Mouse (Mus musculus) MEL (cell line): ENCODE results near the gene Ppfia4. TPM values are rescaled to one million over a fixed set of nuclear protein-coding genes. Genes with fewer than 3 reads are reported as not detected.

Experiments
- DNase-seq: peaks from one replicate; pipeline ENCODE4 v3.0.0; 2011; ENCODE audit warnings: low read depth, low spot score
- H3K27ac ChIP-seq: 2 replicates; pipeline ENCODE4 v1.5.1; 2012; ENCODE audit warnings: low read depth, mild to moderate bottlenecking, control low read depth, low read length, moderate library complexity; ENCODE audit not compliant: control insufficient read depth
- H3K27me3 ChIP-seq, 2 experiments: fragments of 150-350 bp in 1 of 2; sonication (generic) in 1 of 2; 2 replicates each; pipeline ENCODE4 v1.6.1; 2012; ENCODE audit warnings: low read length in 2 of 2, mild to moderate bottlenecking in 2 of 2, improper control_type of control experiment in 1 of 2, moderate library complexity in 1 of 2; ENCODE audit not compliant: insufficient read depth in 2 of 2, control insufficient read depth in 1 of 2
- H3K36me3 ChIP-seq, 2 experiments: 2 replicates each; pipeline ENCODE4 v1.6.1; 2012 to 2014; ENCODE audit warnings: low read length in 2 of 2, improper control_type of control experiment in 1 of 2, inconsistent platforms in 1 of 2, mild to moderate bottlenecking in 1 of 2; ENCODE audit not compliant: insufficient read depth in 2 of 2, control insufficient read depth in 1 of 2
- H3K4me1 ChIP-seq, 2 experiments: fragments of 150-350 bp in 1 of 2; sonication (generic) in 1 of 2; 2 replicates each; pipeline ENCODE4 v1.6.1; 2012; ENCODE audit warnings: low read length in 2 of 2, improper control_type of control experiment in 1 of 2, mild to moderate bottlenecking in 1 of 2; ENCODE audit not compliant: insufficient read depth in 2 of 2, control insufficient read depth in 1 of 2
- H3K4me3 ChIP-seq, 2 experiments: fragments of 150-350 bp in 1 of 2; sonication (generic) in 1 of 2; 2 replicates each; pipeline ENCODE4 v1.5.1; 2012; ENCODE audit warnings: low read depth in 2 of 2, low read length in 2 of 2, mild to moderate bottlenecking in 2 of 2, moderate library complexity in 2 of 2, control low read depth in 1 of 2, improper control_type of control experiment in 1 of 2; ENCODE audit not compliant: control insufficient read depth in 1 of 2, insufficient read depth in 1 of 2
- H3K79me2 ChIP-seq: 2 replicates; pipeline ENCODE4 v1.6.1; 2012; ENCODE audit warnings: mild to moderate bottlenecking, low read length, moderate library complexity; ENCODE audit not compliant: control insufficient read depth, poor library complexity, insufficient read depth
- H3K9ac ChIP-seq: 2 replicates; pipeline ENCODE4 v1.6.1; 2012; ENCODE audit warnings: low read depth, mild to moderate bottlenecking, control low read depth, low read length, moderate library complexity; ENCODE audit not compliant: control insufficient read depth, poor library complexity, severe bottlenecking
- H3K9me3 ChIP-seq: fragments of 150-350 bp; sonication (generic); replicated peaks from 2 replicates; pipeline ENCODE4 v1.6.1; 2012; ENCODE audit warnings: mild to moderate bottlenecking, low read length, improper control_type of control experiment, moderate library complexity; ENCODE audit not compliant: insufficient read depth
- BHLHE40 ChIP-seq: IDR thresholded peaks from 2 replicates; pipeline ENCODE4 v1.6.1; 2012; ENCODE audit warnings: low read depth, mild to moderate bottlenecking, inconsistent platforms, low read length, improper control_type of control experiment, borderline replicate concordance
- CHD2 ChIP-seq: IDR thresholded peaks from 2 replicates; pipeline ENCODE4 v1.6.1; 2011; ENCODE audit warnings: low read length, improper control_type of control experiment
- GABPA ChIP-seq: IDR thresholded peaks from 2 replicates; pipeline ENCODE4 v1.6.1; 2012; ENCODE audit warnings: low read depth, mild to moderate bottlenecking, inconsistent platforms, low read length, improper control_type of control experiment, moderate library complexity
- MAFK ChIP-seq: IDR thresholded peaks from 2 replicates; pipeline ENCODE4 v1.6.1; 2011; ENCODE audit warnings: low read depth, mild to moderate bottlenecking, low read length, improper control_type of control experiment, borderline replicate concordance
- MAZ ChIP-seq: IDR thresholded peaks from 2 replicates; pipeline ENCODE4 v1.6.1; 2012; ENCODE audit warnings: low read depth, mild to moderate bottlenecking, inconsistent platforms, low read length, improper control_type of control experiment
- MEF2A ChIP-seq: IDR thresholded peaks from 2 replicates; pipeline ENCODE4 v1.6.1; 2014; ENCODE audit warnings: low read depth, mild to moderate bottlenecking, inconsistent platforms, low read length, improper control_type of control experiment; ENCODE audit not compliant: poor library complexity, insufficient replicate concordance, severe bottlenecking; ENCODE audit errors: extremely low read depth
- SIN3A ChIP-seq: IDR thresholded peaks from 2 replicates; pipeline ENCODE4 v1.6.1; 2012; ENCODE audit warnings: low read length, improper control_type of control experiment, inconsistent platforms
- SMC3 ChIP-seq: IDR thresholded peaks from 2 replicates; pipeline ENCODE4 v1.6.1; 2011; ENCODE audit warnings: low read depth, low read length, improper control_type of control experiment
- TAL1 ChIP-seq: IDR thresholded peaks from 2 replicates; pipeline ENCODE4 v1.6.1; 2012; ENCODE audit warnings: mild to moderate bottlenecking, inconsistent platforms, low read length, moderate library complexity, mixed read lengths
- TBP ChIP-seq: IDR thresholded peaks from 2 replicates; pipeline ENCODE4 v1.8.0; 2011; ENCODE audit warnings: low read depth, low read length, improper control_type of control experiment
- TCF12 ChIP-seq: IDR thresholded peaks from 2 replicates; pipeline ENCODE4 v1.6.1; 2014; ENCODE audit warnings: low read depth, mild to moderate bottlenecking, inconsistent platforms, low read length, improper control_type of control experiment, moderate library complexity
- UBTF ChIP-seq: IDR thresholded peaks from 2 replicates; pipeline ENCODE4 v1.6.1; 2012; ENCODE audit warnings: low read depth, mild to moderate bottlenecking, inconsistent platforms, low read length, improper control_type of control experiment, moderate library complexity, borderline replicate concordance; ENCODE audit not compliant: insufficient read depth
- USF1 ChIP-seq: IDR thresholded peaks from 2 replicates; pipeline ENCODE4 v1.6.1; 2014; ENCODE audit warnings: low read depth, mild to moderate bottlenecking, inconsistent platforms, low read length, improper control_type of control experiment, moderate library complexity
- ZC3H11A ChIP-seq: IDR thresholded peaks from 2 replicates; pipeline ENCODE4 v1.6.1; 2012; ENCODE audit warnings: low read depth, mild to moderate bottlenecking, inconsistent platforms, low read length, improper control_type of control experiment
- polyA plus RNA-seq, 2 experiments: library from polyadenylated mRNA; stranded (reverse) in 1 of 2; unstranded in 1 of 2; fragments of >175 nt in 1 of 2; fragments of >200 nt in 1 of 2; gene quantifications; 2 replicates each; pipeline versions ENCODE4 v1.2.1 to v1.2.4; 2012; ENCODE audit warnings: low replicate concordance in 2 of 2, low read depth in 1 of 2; ENCODE audit not compliant: insufficient read length in 2 of 2, insufficient read depth in 1 of 2, missing spikeins in 1 of 2
- total RNA-seq: library from RNA; depleted of rRNA; stranded (reverse); fragments of 300-350 nt; gene quantifications from 2 replicates; pipeline ENCODE4 v1.2.3, GENCODE M21; 2012

The Ppfia4 gene
- total and polyA plus RNA-seq, 3 experiments: 0.11 TPM; not detected in 2

GRCm38 (mm10) chr1:134361195-134361856 is 28.6 kb upstream of the Ppfia4 start:
- peaks cover 12% of the 10 kb centered on the region for H3K79me2 ChIP-seq
- no peak for TF ChIP-seq TCF12
- TF ChIP-seq MEF2A: no peak
- TF ChIP-seq GABPA: no peak
- no peak for TF ChIP-seq BHLHE40
- no peak for TF ChIP-seq MAZ
- TF ChIP-seq ZC3H11A: no peak
- TF ChIP-seq, all 39 proteins: peak for 0
- peak overlapping the region; percentile 87 for H3K9ac ChIP-seq
- H3K4me3 ChIP-seq: peak overlapping the region; percentile 65 to 72
- H3K9me3 ChIP-seq: no peaks in the 10 kb centered on the region
- H3K36me3 ChIP-seq: peaks cover 7 to 11% of the 10 kb centered on the region in 2 experiments
- peak; percentile 29 for DNase-seq
- H3K4me1 ChIP-seq: peaks cover 5 to 6% of the 10 kb centered on the region in 2 experiments
- H3K27me3 ChIP-seq: no peaks in the 10 kb centered on the region
- peak overlapping the region; percentile 28; the same call in 1 of the 2 replicates for H3K27ac ChIP-seq

DNA sequence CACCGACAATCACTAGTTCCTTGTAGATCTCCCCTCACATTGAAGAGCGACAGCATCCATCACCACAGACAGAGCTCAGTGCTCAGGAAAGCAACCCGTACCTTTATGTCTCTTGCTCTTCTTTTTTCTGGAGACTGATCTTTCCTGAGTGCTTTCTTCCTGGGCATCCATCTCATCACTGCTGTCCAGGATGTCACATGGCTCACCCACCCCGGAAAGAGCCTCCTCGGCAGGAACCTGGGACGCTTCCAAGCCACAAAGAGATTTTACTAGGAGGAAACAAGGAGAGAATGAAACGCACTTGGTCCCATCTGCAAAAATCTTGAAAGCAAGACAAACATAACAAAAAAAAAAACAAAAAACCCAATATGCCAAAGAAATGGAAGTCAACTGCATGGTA is 27.9 kb upstream of the Ppfia4 start:
- peaks cover 9 to 11% of the 10 kb centered on the region in 2 experiments for H3K36me3 ChIP-seq
- H3K9ac ChIP-seq: peak overlapping the region; percentile 87
- H3K4me3 ChIP-seq: peak overlapping the region; percentile 65 to 72
- H3K79me2 ChIP-seq: peaks cover 12% of the 10 kb centered on the region
- DNase-seq: peak; percentile 28
- H3K27ac ChIP-seq: no peak overlapping the region
- no peaks in the 10 kb centered on the region for H3K27me3 ChIP-seq
- TF ChIP-seq TBP (no peak), BHLHE40 (no peak), UBTF (no peak), MAFK (no peak), TAL1 (no peak), SIN3A (no peak), USF1 (peak; percentile 56; the same call in 1 of the 2 replicates), CHD2 (no peak), SMC3 (no peak)
- peaks cover 5 to 6% of the 10 kb centered on the region in 2 experiments for H3K4me1 ChIP-seq
- H3K9me3 ChIP-seq: no peaks in the 10 kb centered on the region
